In the genomic region with DNA sequence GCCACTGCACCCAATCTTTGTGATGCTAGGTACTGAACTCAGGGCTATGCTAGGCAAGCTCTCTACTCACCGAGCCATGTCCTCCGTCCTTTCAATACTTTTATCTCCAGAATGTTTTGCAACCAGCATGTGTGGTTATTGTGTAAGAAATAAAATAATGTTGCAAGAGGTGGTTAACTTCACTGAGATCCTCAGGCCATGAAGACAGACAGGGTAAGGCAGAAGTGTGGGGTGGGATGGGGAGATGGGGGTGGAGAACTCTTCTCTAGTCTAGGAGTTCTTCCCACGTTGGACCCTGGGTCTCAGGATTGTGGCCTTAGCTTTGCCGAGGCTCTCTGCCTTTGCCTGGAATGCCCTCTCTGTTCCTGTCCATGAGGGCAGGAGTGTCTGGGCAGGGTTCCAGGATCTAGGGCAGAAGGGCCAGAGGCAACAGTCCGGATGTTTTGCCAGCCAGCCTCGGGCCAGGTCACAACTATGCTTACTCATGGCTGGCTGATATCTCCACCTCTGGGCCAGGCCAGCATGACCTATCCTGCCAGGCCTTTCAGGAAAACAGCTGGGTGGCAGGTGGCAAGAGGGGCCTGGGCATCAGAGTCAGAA, we compare ENCODE assay signal across 9 mouse cellular contexts.
DNase-seq lines count a peak whose midpoint lies in the region.
"Had no signal": no experiment of that assay in that cellular context is flagged by ENCODE, and none has a peak within 500 bp of the region (broad histone marks: within the 10 kb centered on the region; RNA-seq: fewer than 3 reads in every experiment).

No protein-coding gene starts in this region.

- DNase-seq in cerebellum, adult 11-12 months, result peak; percentile 63
- DNase-seq in cerebellum, adult 11 months, result no peak
- DNase-seq in 3134 (ENCODE audit: extremely low read depth, insufficient read length, low spot score), result peak; percentile 84
- peak; percentile 8 for DNase-seq in fat pad, adult 2 months (ENCODE audit: extremely low read depth, low read depth, low spot score)
- peak; percentile 80 for DNase-seq in kidney, postnatal 10 days
- no peak for DNase-seq in embryo, embryonic 9.5 days (ENCODE audit: extremely low spot score)
- DNase-seq in natural killer cell, adult 2 months (ENCODE audit: low spot score in 2 of 2), result no peak
- no peak for DNase-seq in spleen, adult 12 weeks (ENCODE audit: low spot score)
- DNase-seq: thymus, adult 18-20 months had no signal

Comparison
In these comparisons a context has a peak if more than half of its experiments do, and no peak if none do; other contexts are left out.
1. DNase-seq: peak in cerebellum, adult 11-12 months (single experiment), 3134 (single experiment), fat pad, adult 2 months (single experiment) and kidney, postnatal 10 days (single experiment); none in cerebellum, adult 11 months (single experiment), embryo, embryonic 9.5 days (single experiment), natural killer cell, adult 2 months (0 of 2) and spleen, adult 12 weeks (single experiment).